Mouse (Mus musculus): ENCODE measurements around the gene Nkapd1.

The Nkapd1 gene

GRCm38 (mm10) chr9:50602055-50602845 lies 15.0 kb downstream of the Nkapd1 start:
- CTCF ChIA-PET = interaction anchor here (0.5 kb wide), 1 partner anchor 107 kb away, joined by 3 read pairs; no protein-coding TSS in a partner anchor

- CTCF ChIA-PET = no interaction called here
Observed at GRCm38 (mm10) chr9:50601536-50601935, 15.7 kb downstream of the Nkapd1 start.

GRCm38 (mm10) chr9:50596973-50597372 lies 20.3 kb downstream of the Nkapd1 start:
- CTCF ChIA-PET = no interaction called here

- CTCF ChIA-PET = interaction anchor here (0.6 to 1.1 kb wide), 2 partner anchors 69 to 1603 kb away, joined by 3 to 6 read pairs; no protein-coding TSS in a partner anchor
Observed at GRCm38 (mm10) chr9:50594794-50595417, 22.4 kb downstream of the Nkapd1 start.

- CTCF ChIA-PET = interaction anchor here (1.3 to 1.5 kb wide), 2 partner anchors 72 to 77 kb away, joined by 3 read pairs; no protein-coding TSS in a partner anchor
Observed at GRCm38 (mm10) chr9:50593544-50593943, 23.7 kb downstream of the Nkapd1 start.

GRCm38 (mm10) chr9:50592955-50593354 lies 24.3 kb downstream of the Nkapd1 start:
- CTCF ChIA-PET = interaction anchor here (1.3 to 1.5 kb wide), 2 partner anchors 72 to 78 kb away, joined by 3 read pairs; no protein-coding TSS in a partner anchor

GRCm38 (mm10) chr9:50590856-50591518 lies 26.3 kb downstream of the Nkapd1 start:
- CTCF ChIA-PET = interaction anchor here (0.9 kb wide), 1 partner anchor 64 kb away, joined by 3 read pairs; no protein-coding TSS in a partner anchor

GRCm38 (mm10) chr9:50586955-50587354 lies 30.3 kb downstream of the Nkapd1 start:
- CTCF ChIA-PET = no interaction called here

- CTCF ChIA-PET = no interaction called here
Observed at GRCm38 (mm10) chr9:50585145-50585818, 32.0 kb downstream of the Nkapd1 start.

GRCm38 (mm10) chr9:50580370-50580769 lies 36.9 kb downstream of the Nkapd1 start:
- CTCF ChIA-PET = no interaction called here

- CTCF ChIA-PET = interaction anchor here (0.8 kb wide), 1 partner anchor 44 kb away, joined by 11 read pairs; no protein-coding TSS in a partner anchor
Observed at GRCm38 (mm10) chr9:50569599-50570525, 47.4 kb downstream of the Nkapd1 start.

GRCm38 (mm10) chr9:50567881-50568280 lies 49.4 kb downstream of the Nkapd1 start:
- CTCF ChIA-PET = no interaction called here

GRCm38 (mm10) chr9:50567372-50567771 lies 49.9 kb downstream of the Nkapd1 start:
- CTCF ChIA-PET = interaction anchor here (0.6 kb wide), 1 partner anchor 11 kb away, joined by 3 read pairs; no protein-coding TSS in a partner anchor

GRCm38 (mm10) chr9:50565940-50566339 lies 51.3 kb downstream of the Nkapd1 start:
- CTCF ChIA-PET = no interaction called here

- CTCF ChIA-PET = no interaction called here
Observed at GRCm38 (mm10) chr9:50565173-50565572, 52.1 kb downstream of the Nkapd1 start.

GRCm38 (mm10) chr9:50561918-50562360 lies 55.3 kb downstream of the Nkapd1 start:
- CTCF ChIA-PET = no interaction called here

GRCm38 (mm10) chr9:50561145-50561917 lies 55.9 kb downstream of the Nkapd1 start, which contains the start of gene Tex12:
Gene Tex12 (minus strand): TSS chr9:50561325.
- CTCF ChIA-PET = no interaction called here

Measured in spleen, embryonic (tissue).